Mouse (Mus musculus) forebrain, embryonic 12.5 days (tissue): Measurements from ENCODE around the gene Ethe1. TPM values are rescaled to one million over a fixed set of nuclear protein-coding genes. Genes with fewer than 3 reads are reported as not detected.

Experiments
- ATAC-seq: fragments of 200-750 bp; cut with Nextera tagmentation; 2 replicates; pipeline ENCODE4 v1.8.0; 2017; ENCODE audit warnings: moderate TSS enrichment; ENCODE audit not compliant: low FRiP score
- H3K27ac ChIP-seq: fragments of 300-500 bp; sonication (generic); 2 replicates; pipeline ENCODE4 v1.5.1; 2016; ENCODE audit warnings: mild to moderate bottlenecking
- H3K27me3 ChIP-seq: fragments of 300-500 bp; sonication (generic); 2 replicates; pipeline ENCODE4 v1.6.1; 2016; ENCODE audit warnings: mild to moderate bottlenecking
- H3K36me3 ChIP-seq: fragments of 300-500 bp; sonication (generic); replicated peaks from 2 replicates; pipeline ENCODE4 v1.6.1; 2016; ENCODE audit warnings: mild to moderate bottlenecking
- H3K4me1 ChIP-seq: fragments of 300-500 bp; sonication (generic); 2 replicates; pipeline ENCODE4 v1.6.1; 2016
- H3K4me2 ChIP-seq: fragments of 300-500 bp; sonication (generic); 2 replicates; pipeline ENCODE4 v1.6.1; 2016; ENCODE audit warnings: mild to moderate bottlenecking, moderate library complexity
- H3K4me3 ChIP-seq: fragments of 300-500 bp; sonication (generic); replicated peaks from 2 replicates; pipeline ENCODE4 v1.5.1; 2016; ENCODE audit warnings: mild to moderate bottlenecking
- H3K9ac ChIP-seq: fragments of 300-500 bp; sonication (generic); 2 replicates; pipeline ENCODE4 v1.6.1; 2016; ENCODE audit warnings: mild to moderate bottlenecking
- H3K9me3 ChIP-seq: fragments of 300-500 bp; sonication (generic); 2 replicates; pipeline ENCODE4 v1.6.1; 2016
- WGBS: fragments of 180-500 bp; shearing (Covaris S2); methylation state at CpG from one replicate; pipeline ENCODE4 v1.1.7; 2016; 5-methylcytosine and 5-hydroxymethylcytosine counted together
- polyA plus RNA-seq: library from polyadenylated mRNA; unstranded; fragments of >200 nt; fragmentation: Nextera tagmentation; extraction: Ambion mirVana; gene quantifications from 2 replicates; pipeline ENCODE4 v1.2.1, GENCODE M21; 2016

The Ethe1 gene
- polyA plus RNA-seq, 1 experiment from 2014 or later: 15.3 TPM

- 80% methylated on average over 6 of the region's 6 CpGs for WGBS
Measured at GRCm38 (mm10) chr7:24622967-24623366, 35.6 kb downstream of the Ethe1 start.

GRCm38 (mm10) chr7:24628685-24629610 lies 41.6 kb downstream of the Ethe1 start:
- no peaks in the 10 kb centered on the region for H3K36me3 ChIP-seq
- H3K4me1 ChIP-seq: peaks cover 11% of the 10 kb centered on the region; the same call in 1 of the 2 replicates
- no peak overlapping the region for H3K27ac ChIP-seq
- H3K9me3 ChIP-seq: no peaks in the 10 kb centered on the region
- peak; percentile 89 for ATAC-seq
- peak overlapping the region; percentile 33 for H3K4me3 ChIP-seq
- peaks cover 18% of the 10 kb centered on the region; the same call in 1 of the 2 replicates for H3K27me3 ChIP-seq
- peak overlapping the region; percentile 57 for H3K4me2 ChIP-seq
- peak overlapping the region; percentile 45 for H3K9ac ChIP-seq
- 7% methylated on average over 33 of the region's 33 CpGs for WGBS

More at GRCm38 (mm10) chr7:24622967-24623366, 35.6 kb downstream of the Ethe1 start:
- ATAC-seq: no peak
- Histone ChIP-seq H3K4me3 (no peak overlapping the region), H3K4me1 (0 out of 2 replicates have a peak, but pooled peaks cover 2% of the 10 kb centered on the region), H3K4me2 (no peak overlapping the region), H3K9me3 (peaks cover 5% of the 10 kb centered on the region; the same call in 1 of the 2 replicates), H3K27me3 (peaks cover 12% of the 10 kb centered on the region; the same call in 1 of the 2 replicates), H3K36me3 (no peaks in the 10 kb centered on the region), H3K9ac (no peak overlapping the region), H3K27ac (no peak overlapping the region)

DNA sequence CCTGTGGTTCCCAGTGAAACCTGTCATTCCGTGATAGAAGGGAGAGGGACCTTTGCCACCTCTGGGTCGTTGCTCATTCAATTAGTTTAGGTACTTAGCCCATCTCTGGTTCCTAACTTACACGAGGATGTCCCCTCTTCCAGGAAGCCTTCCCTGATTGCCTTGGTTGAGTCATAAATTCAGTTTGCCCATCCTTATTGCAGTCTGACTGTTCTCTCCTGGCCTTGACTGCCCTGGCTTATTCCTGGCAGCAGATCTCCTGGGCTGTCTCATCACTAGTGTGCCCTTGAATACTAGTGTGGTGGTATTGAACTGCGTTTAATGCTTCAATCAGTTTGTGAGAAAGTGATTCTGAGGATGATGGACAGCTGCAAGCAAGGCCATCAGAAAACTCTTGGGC lies 42.3 kb downstream of the Ethe1 start:
- no peak for ATAC-seq
- Histone ChIP-seq H3K9ac (no peak overlapping the region), H3K4me1 (peaks cover 11% of the 10 kb centered on the region; the same call in 1 of the 2 replicates), H3K4me2 (no peak overlapping the region), H3K4me3 (no peak overlapping the region), H3K27me3 (peaks cover 18% of the 10 kb centered on the region; the same call in 1 of the 2 replicates), H3K36me3 (no peaks in the 10 kb centered on the region), H3K9me3 (no peaks in the 10 kb centered on the region), H3K27ac (no peak overlapping the region)
- 68% methylated on average over 4 of the region's 4 CpGs for WGBS

GRCm38 (mm10) chr7:24630116-24630880 lies 43.0 kb downstream of the Ethe1 start:
- H3K27ac ChIP-seq: no peak overlapping the region
- no peak for ATAC-seq
- H3K36me3 ChIP-seq: no peaks in the 10 kb centered on the region
- no peaks in the 10 kb centered on the region for H3K9me3 ChIP-seq
- WGBS: 68% methylated on average over 10 of the region's 10 CpGs
- no peak overlapping the region for H3K4me3 ChIP-seq
- H3K9ac ChIP-seq: no peak overlapping the region
- H3K4me1 ChIP-seq: peaks cover 11% of the 10 kb centered on the region; the same call in 1 of the 2 replicates
- peaks cover 18% of the 10 kb centered on the region; the same call in 1 of the 2 replicates for H3K27me3 ChIP-seq
- no peak overlapping the region for H3K4me2 ChIP-seq

DNA sequence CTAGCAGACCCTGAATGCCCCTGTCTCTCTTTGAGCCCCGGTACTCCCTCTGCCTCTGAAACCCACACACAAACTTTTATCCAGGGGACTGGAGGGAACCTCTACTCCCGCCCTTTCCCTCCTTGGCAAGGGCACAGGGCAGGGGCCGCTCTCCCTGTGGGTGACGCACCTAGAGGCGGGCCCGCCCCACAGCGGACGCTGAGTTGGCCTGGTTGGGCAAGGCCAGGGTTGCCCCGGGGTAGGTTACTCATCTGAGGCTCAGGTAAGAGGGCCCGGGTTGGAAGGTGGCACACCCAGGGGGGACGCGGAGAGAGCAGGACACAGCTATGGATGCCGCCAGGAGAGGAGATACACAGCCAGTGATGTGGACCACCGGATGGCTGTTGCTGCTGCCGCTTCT lies 48.9 kb downstream of the Ethe1 start, which contains the start of gene Lypd3:
Lypd3 (plus strand) TSS at position 287 of the 400 bp plus-strand sequence.
- 18% methylated on average over 15 of the region's 15 CpGs for WGBS

GRCm38 (mm10) chr7:24637046-24637445 lies 49.7 kb downstream of the Ethe1 start:
- H3K27me3 ChIP-seq: peaks cover 64% of the 10 kb centered on the region
- no peak overlapping the region for H3K9ac ChIP-seq
- no peaks in the 10 kb centered on the region for H3K9me3 ChIP-seq
- H3K4me2 ChIP-seq: peak overlapping the region; percentile 81
- H3K4me1 ChIP-seq: peaks cover 23% of the 10 kb centered on the region
- ATAC-seq: peak; percentile 27; the same call in 1 of the 2 replicates
- H3K36me3 ChIP-seq: no peaks in the 10 kb centered on the region
- peak overlapping the region; percentile 38 for H3K4me3 ChIP-seq
- no peak overlapping the region for H3K27ac ChIP-seq
- 2% methylated on average over 18 of the region's 18 CpGs for WGBS

More for the DNA sequence above, 48.9 kb downstream of the Ethe1 start, which contains the start of gene Lypd3:
- H3K9ac ChIP-seq: no peak within 1 kb of the TSS
- no peaks in the 10 kb centered on the region for H3K9me3 ChIP-seq
- peaks cover 23% of the 10 kb centered on the region for H3K4me1 ChIP-seq
- H3K27me3 ChIP-seq: peaks cover 59% of the 10 kb centered on the region
- ATAC-seq: no peak
- peak within 1 kb of the TSS; percentile 38 for H3K4me3 ChIP-seq
- H3K4me2 ChIP-seq: peak within 1 kb of the TSS; percentile 81
- H3K27ac ChIP-seq: no peak within 1 kb of the TSS
- no peaks in the 10 kb centered on the region for H3K36me3 ChIP-seq

GRCm38 (mm10) chr7:24638026-24638856 lies 50.9 kb downstream of the Ethe1 start:
- Histone ChIP-seq H3K27ac (no peak overlapping the region), H3K9me3 (no peaks in the 10 kb centered on the region), H3K27me3 (peaks cover 63% of the 10 kb centered on the region), H3K4me3 (peak overlapping the region; percentile 38), H3K4me2 (peak overlapping the region; percentile 81), H3K4me1 (peaks cover 23% of the 10 kb centered on the region), H3K36me3 (no peaks in the 10 kb centered on the region), H3K9ac (0 out of 2 replicates have a peak overlapping the region, but pooled peaks have one; percentile 2)
- ATAC-seq: peak; percentile 50; the same call in 1 of the 2 replicates
- WGBS: 3% methylated on average over 35 of the region's 35 CpGs

GRCm38 (mm10) chr7:24640450-24640849 lies 53.1 kb downstream of the Ethe1 start:
- Histone ChIP-seq H3K4me1 (peaks cover 23% of the 10 kb centered on the region), H3K27me3 (peaks cover 61% of the 10 kb centered on the region), H3K27ac (no peak overlapping the region), H3K9me3 (no peaks in the 10 kb centered on the region), H3K4me2 (no peak overlapping the region), H3K36me3 (no peaks in the 10 kb centered on the region), H3K9ac (no peak overlapping the region), H3K4me3 (no peak overlapping the region)
- no peak for ATAC-seq
- WGBS: 65% methylated on average over 13 of the region's 13 CpGs

- H3K9me3 ChIP-seq: no peaks in the 10 kb centered on the region
- peak; percentile 14; the same call in 1 of the 2 replicates for ATAC-seq
- WGBS: 10% methylated on average over 9 of the region's 9 CpGs
- H3K9ac ChIP-seq: no peak overlapping the region
- no peaks in the 10 kb centered on the region for H3K36me3 ChIP-seq
- H3K4me3 ChIP-seq: no peak overlapping the region
- no peak overlapping the region for H3K27ac ChIP-seq
- peaks cover 11% of the 10 kb centered on the region for H3K4me1 ChIP-seq
- H3K27me3 ChIP-seq: peaks cover 43% of the 10 kb centered on the region
- H3K4me2 ChIP-seq: no peak overlapping the region
Measured at GRCm38 (mm10) chr7:24642491-24642890, 55.1 kb downstream of the Ethe1 start.

DNA sequence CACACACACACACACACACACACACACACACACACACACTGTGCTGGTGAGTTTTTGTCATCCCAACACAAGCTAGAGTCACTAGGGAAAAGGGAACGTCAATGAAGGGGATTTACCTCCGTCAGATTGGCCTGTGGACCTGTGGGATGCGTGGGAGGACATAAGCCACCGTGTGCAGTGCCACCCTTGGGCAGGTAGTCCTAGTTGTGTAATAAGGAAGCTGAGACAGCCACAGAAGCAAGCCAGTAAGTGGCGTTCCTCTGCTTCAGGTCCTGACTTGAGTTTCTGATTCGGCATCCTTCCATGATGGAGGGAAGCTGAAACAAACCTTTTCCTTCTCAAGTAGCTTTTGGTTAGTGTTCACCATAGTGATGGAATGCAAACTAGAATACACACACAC lies 57.1 kb downstream of the Ethe1 start:
- H3K9me3 ChIP-seq: no peaks in the 10 kb centered on the region
- no peak for ATAC-seq
- no peak overlapping the region for H3K4me3 ChIP-seq
- WGBS: 87% methylated on average over 6 of the region's 6 CpGs
- H3K4me1 ChIP-seq: no peaks in the 10 kb centered on the region
- no peak overlapping the region for H3K9ac ChIP-seq
- no peaks in the 10 kb centered on the region for H3K36me3 ChIP-seq
- peaks cover 23% of the 10 kb centered on the region for H3K27me3 ChIP-seq
- no peak overlapping the region for H3K4me2 ChIP-seq
- no peak overlapping the region for H3K27ac ChIP-seq

- no peak overlapping the region for H3K4me2 ChIP-seq
- ATAC-seq: no peak
- H3K4me3 ChIP-seq: no peak overlapping the region
- WGBS: 76% methylated on average over 7 of the region's 7 CpGs
- H3K9me3 ChIP-seq: no peaks in the 10 kb centered on the region
- no peaks in the 10 kb centered on the region for H3K4me1 ChIP-seq
- H3K9ac ChIP-seq: no peak overlapping the region
- H3K36me3 ChIP-seq: no peaks in the 10 kb centered on the region
- peaks cover 18% of the 10 kb centered on the region for H3K27me3 ChIP-seq
- H3K27ac ChIP-seq: no peak overlapping the region
Measured at GRCm38 (mm10) chr7:24644996-24645395, 57.7 kb downstream of the Ethe1 start.
